Mouse (Mus musculus) bone marrow macrophage, adult 2 months (primary cell): ENCODE results near the gene Arid1b.

Experiments
- CTCF ChIP-seq: IDR thresholded peaks from 2 replicates; pipeline ENCODE4 v1.5.1; 2012; ENCODE audit warnings: low read depth, mild to moderate bottlenecking, low read length, moderate library complexity
- POLR2A ChIP-seq: IDR thresholded peaks from 2 replicates; pipeline ENCODE4 v1.6.1; 2012; ENCODE audit warnings: mild to moderate bottlenecking, low read depth, low read length, borderline replicate concordance

GRCm38 (mm10) chr17:5196508-5196907 is 202.4 kb downstream of the Arid1b start:
- TF ChIP-seq CTCF (no peak), POLR2A (no peak)
